7 mouse cellular contexts compared by ENCODE assay signal in the genomic region with DNA sequence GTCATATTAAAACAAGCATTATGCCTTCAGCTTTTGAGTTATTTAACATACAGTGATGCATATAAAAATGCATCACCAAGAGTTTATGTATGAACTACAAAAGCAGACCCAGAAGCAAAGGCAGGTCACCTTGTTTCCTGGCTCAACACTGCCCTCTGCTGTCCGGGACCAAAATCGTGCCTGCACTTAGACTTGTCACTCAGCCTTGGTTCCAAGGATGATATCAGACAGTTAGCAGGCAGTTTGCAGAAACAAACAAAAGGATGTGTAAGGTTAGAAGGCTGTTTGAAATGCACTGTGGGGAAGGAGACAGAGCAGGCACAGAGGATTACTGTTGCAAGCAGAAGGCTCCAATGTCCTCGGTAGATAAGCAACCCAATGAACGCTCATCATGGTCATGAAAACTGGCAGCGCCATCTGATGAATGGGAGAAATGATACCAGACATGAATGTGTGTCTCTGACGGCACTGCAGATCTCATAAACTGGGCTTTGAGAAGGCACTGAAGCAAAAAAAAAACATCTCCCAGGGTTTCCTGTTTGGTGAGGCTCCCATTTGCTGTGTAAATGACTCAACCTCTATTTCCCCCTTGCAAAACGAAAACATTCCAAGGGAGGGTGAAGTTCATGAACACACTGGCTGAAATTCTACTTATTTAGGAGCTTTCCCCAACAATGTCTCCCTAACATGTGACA.
A peak's percentile ranks its signal among the peaks of the same experiment; 100 is the strongest.
DNase-seq lines count a peak whose midpoint lies in the region; ATAC-seq and TF ChIP-seq lines count a peak whose summit lies in the region.

No protein-coding gene starts in this region.

- TF ChIP-seq CTCF in intestine, postnatal 0 days (IDR thresholded peaks at IDR 0.05; ENCODE audit: low read depth), result peak; percentile 93
- TF ChIP-seq CTCF in small intestine, adult 2 months (IDR thresholded peaks at IDR 0.05; ENCODE audit: extremely low read depth, insufficient read length, insufficient replicate concordance, low read depth, low read length), result peak; percentile 82; the same call in 1 of the 2 replicates

- no peak overlapping the region for H3K27ac ChIP-seq in intestine, postnatal 0 days (ENCODE audit: low read depth, low read length)
- H3K27ac ChIP-seq in midbrain, embryonic 11.5 days (ENCODE audit: low read depth, low read length), result no peak overlapping the region
- H3K27ac ChIP-seq in small intestine, adult 2 months (ENCODE audit: insufficient read depth, low read depth, low read length), result no peak overlapping the region

- no peak for TF ChIP-seq POLR2A in small intestine, adult 2 months (IDR thresholded peaks at IDR 0.05; ENCODE audit: low read depth, low read length)

- peak; percentile 46 for ATAC-seq in activated CD4-positive, CD25-positive, alpha-beta regulatory T cell, adult 4 months
- ATAC-seq in intestine, postnatal 0 days, result no peak
- ATAC-seq in midbrain, embryonic 11.5 days (ENCODE audit: low FRiP score), result peak; percentile 61; the same call in 1 of the 2 replicates

- H3K27me3 ChIP-seq in intestine, postnatal 0 days (replicated peaks; ENCODE audit: control insufficient read depth, insufficient read depth, low read length), result no peaks in the 10 kb centered on the region
- H3K27me3 ChIP-seq in midbrain, embryonic 11.5 days (ENCODE audit: control insufficient read depth, insufficient read depth, low read length), result no peaks in the 10 kb centered on the region
- H3K27me3 ChIP-seq in small intestine, adult 2 months (ENCODE audit: control insufficient read depth, insufficient read depth, low read length), result no peaks in the 10 kb centered on the region

- WGBS in intestine, postnatal 0 days, result 48% methylated on average over 7 of the region's 7 CpGs
- 58% methylated on average over 7 of the region's 7 CpGs for WGBS in midbrain, embryonic 11.5 days
- WGBS in small intestine, adult 2 months, result 43% methylated on average over 7 of the region's 7 CpGs

- H3K4me3 ChIP-seq in intestine, postnatal 0 days (ENCODE audit: low read depth, low read length), result no peak overlapping the region
- no peak overlapping the region for H3K4me3 ChIP-seq in midbrain, embryonic 11.5 days (ENCODE audit: low read depth, low read length)
- H3K4me3 ChIP-seq in small intestine, adult 2 months (ENCODE audit: low read depth, low read length), result no peak overlapping the region

- no peak overlapping the region for H3K9ac ChIP-seq in intestine, postnatal 0 days (ENCODE audit: low read depth, low read length)
- H3K9ac ChIP-seq in midbrain, embryonic 11.5 days (ENCODE audit: low read length), result no peak overlapping the region

- no peaks in the 10 kb centered on the region for H3K36me3 ChIP-seq in intestine, postnatal 0 days (ENCODE audit: control insufficient read depth, insufficient read depth)
- no peaks in the 10 kb centered on the region for H3K36me3 ChIP-seq in midbrain, embryonic 11.5 days (ENCODE audit: control insufficient read depth, insufficient read depth, low read length)
- H3K36me3 ChIP-seq in small intestine, adult 2 months (ENCODE audit: control insufficient read depth, insufficient read depth, low read length), result no peaks in the 10 kb centered on the region

- intact Hi-C loops in left cerebral cortex, postnatal 36 days (cut with DNase I), result loop anchor here (2.0 to 5.0 kb wide), 2 partner anchors 356 to 470 kb away; no protein-coding TSS in a partner anchor

- no peak overlapping the region for H3K4me2 ChIP-seq in intestine, postnatal 0 days (replicated peaks; ENCODE audit: low read depth)
- no peak overlapping the region for H3K4me2 ChIP-seq in midbrain, embryonic 11.5 days

- no peaks in the 10 kb centered on the region for H3K9me3 ChIP-seq in intestine, postnatal 0 days (ENCODE audit: control insufficient read depth)
- H3K9me3 ChIP-seq in midbrain, embryonic 11.5 days (ENCODE audit: control insufficient read depth, low read length), result no peaks in the 10 kb centered on the region

- H3K4me1 ChIP-seq in intestine, postnatal 0 days (replicated peaks; ENCODE audit: control insufficient read depth, insufficient read depth, low read length), result no peaks in the 10 kb centered on the region
- no peaks in the 10 kb centered on the region for H3K4me1 ChIP-seq in midbrain, embryonic 11.5 days (ENCODE audit: control insufficient read depth, insufficient read depth, low read length)
- no peaks in the 10 kb centered on the region for H3K4me1 ChIP-seq in small intestine, adult 2 months (ENCODE audit: control insufficient read depth, insufficient read depth, insufficient read length, low read length)

- DNase-seq in cerebellum, postnatal 14 days, result peak; percentile 88 to 93
- peak; percentile 71 to 79 for DNase-seq in frontal cortex, postnatal 36 days (ENCODE audit: low spot score in 2 of 2)
- DNase-seq in left cerebral cortex, postnatal 36 days (ENCODE audit: low spot score in 2 of 2), result peak; percentile 62 to 74
- DNase-seq in midbrain, embryonic 11.5 days (ENCODE audit: low spot score, missing footprints), result peak; percentile 97
